In the genomic region with DNA sequence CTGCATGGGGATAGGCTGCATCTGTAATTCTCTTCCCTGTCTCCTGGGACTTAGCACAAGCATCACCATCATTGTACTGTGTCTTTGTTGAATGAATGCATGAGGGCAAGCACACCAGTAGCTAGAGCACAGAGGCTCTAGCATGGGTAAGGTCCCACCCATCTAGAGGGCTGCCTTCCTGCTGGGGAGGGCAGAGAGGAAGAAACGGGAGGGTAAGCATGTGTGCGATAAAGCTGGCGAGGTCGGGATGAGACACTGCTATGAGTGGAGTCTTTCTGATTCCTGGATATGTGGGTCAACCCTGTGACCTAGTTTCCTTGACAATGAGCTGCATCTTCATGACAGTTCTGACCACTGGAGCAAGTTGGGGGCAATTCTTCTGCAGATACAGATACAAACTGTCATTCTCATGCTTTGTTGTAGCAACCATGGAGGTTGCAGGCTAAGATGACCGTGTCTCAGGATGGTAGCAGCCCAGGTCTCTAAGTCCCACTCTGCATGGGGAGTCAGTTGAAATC, we compare ENCODE assay signal across 19 mouse cellular contexts.
"Had no signal": no experiment of that assay in that cellular context is flagged by ENCODE, and none has a peak within 500 bp of the region (broad histone marks: within the 10 kb centered on the region; RNA-seq: fewer than 3 reads in every experiment).

No protein-coding gene starts in this region.

- H3K27ac ChIP-seq: limb, embryonic 12.5 days; limb, embryonic 15.5 days; liver, embryonic 14.5 days; macrophage; stomach, postnatal 0 days had no signal

- DNase-seq: kidney, adult 18-20 months; kidney, adult 9 months; kidney, postnatal 14 days; kidney, postnatal 4 days; left cerebral cortex, postnatal 4 days; liver, postnatal 0 days; lung, embryonic 14.5 days; right cerebral cortex, postnatal 25 days; thymus, adult 2 months; thymus, postnatal 14 days; thymus, postnatal 4 days had no signal

- H3K9me3 ChIP-seq: limb, embryonic 12.5 days; limb, embryonic 15.5 days had no signal

- H3K4me1 ChIP-seq: limb, embryonic 12.5 days; limb, embryonic 15.5 days had no signal

- H3K27me3 ChIP-seq: limb, embryonic 12.5 days; limb, embryonic 15.5 days had no signal

- H3K4me2 ChIP-seq: limb, embryonic 12.5 days; limb, embryonic 15.5 days; liver, embryonic 11.5 days; lung, embryonic 14.5 days had no signal

- H3K4me3 ChIP-seq: limb, embryonic 12.5 days; limb, embryonic 15.5 days had no signal

- H3K36me3 ChIP-seq: limb, embryonic 12.5 days; limb, embryonic 15.5 days had no signal

- ATAC-seq: intestine, embryonic 16.5 days; liver, postnatal 0 days; lung, postnatal 0 days had no signal

- H3K9ac ChIP-seq: limb, embryonic 12.5 days; limb, embryonic 15.5 days; liver, embryonic 14.5 days; liver, postnatal 0 days; lung, embryonic 14.5 days had no signal
